27 mouse cellular contexts compared by ENCODE assay signal in genomic region chr4:7246828-7247227, GRCm38 (mm10).
DNase-seq lines count a peak whose midpoint lies in the region; ATAC-seq and TF ChIP-seq lines count a peak whose summit lies in the region.
"Had no signal": no experiment of that assay in that cellular context is flagged by ENCODE, and none has a peak within 500 bp of the region (broad histone marks: within the 10 kb centered on the region; RNA-seq: fewer than 3 reads in every experiment).

No protein-coding gene starts in this region.

- H3K27ac ChIP-seq in hindbrain, embryonic 11.5 days (ENCODE audit: low read depth, low read length): no peak overlapping the region
- H3K27ac ChIP-seq in hindbrain, postnatal 0 days: no peak overlapping the region
- H3K27ac ChIP-seq in forebrain, embryonic 11.5 days (ENCODE audit: low read depth, low read length): no peak overlapping the region
- H3K27ac ChIP-seq: embryonic facial prominence, embryonic 12.5 days; embryonic facial prominence, embryonic 15.5 days; forebrain, embryonic 12.5 days; forebrain, embryonic 15.5 days; heart, adult 2 months; heart, embryonic 10.5 days; heart, embryonic 13.5 days; hindbrain, embryonic 13.5 days had no signal

- H3K9me3 ChIP-seq in hindbrain, embryonic 11.5 days (ENCODE audit: control insufficient read depth, low read length): no peaks in the 10 kb centered on the region
- no peaks in the 10 kb centered on the region for H3K9me3 ChIP-seq in hindbrain, postnatal 0 days (ENCODE audit: low read length)
- H3K9me3 ChIP-seq in forebrain, embryonic 11.5 days (ENCODE audit: control insufficient read depth, low read length): no peaks in the 10 kb centered on the region
- H3K9me3 ChIP-seq: embryonic facial prominence, embryonic 12.5 days; embryonic facial prominence, embryonic 15.5 days; forebrain, embryonic 12.5 days; forebrain, embryonic 15.5 days; G1E; heart, embryonic 10.5 days; heart, embryonic 13.5 days; hindbrain, embryonic 13.5 days had no signal

- H3K4me3 ChIP-seq in hindbrain, embryonic 11.5 days (ENCODE audit: low read depth, low read length): no peak overlapping the region
- H3K4me3 ChIP-seq in hindbrain, postnatal 0 days (ENCODE audit: low read length): no peak overlapping the region
- no peak overlapping the region for H3K4me3 ChIP-seq in forebrain, embryonic 11.5 days (ENCODE audit: low read depth, low read length)
- H3K4me3 ChIP-seq: embryonic facial prominence, embryonic 12.5 days; embryonic facial prominence, embryonic 15.5 days; forebrain, embryonic 12.5 days; forebrain, embryonic 15.5 days; heart, adult 2 months; heart, embryonic 10.5 days; heart, embryonic 13.5 days; hindbrain, embryonic 13.5 days had no signal

- no peak for DNase-seq in hindbrain, embryonic 11.5 days (ENCODE audit: low spot score)
- no peak for DNase-seq in hindbrain, postnatal 0 days (ENCODE audit: low spot score)
- DNase-seq in retina, postnatal 1 day: peak; percentile 62
- no peak for DNase-seq in retina, embryonic 14.5 days (ENCODE audit: low spot score)
- peak; percentile 16 for DNase-seq in embryo, embryonic 9.5 days (ENCODE audit: extremely low spot score)
- DNase-seq in forebrain, embryonic 11.5 days (ENCODE audit: low spot score): no peak
- DNase-seq: adrenal gland, postnatal 10 days; adrenal gland, postnatal 36 days; B cell, adult 2 months; cerebellum, adult 18-20 months; cerebellum, adult 9-10 months; cerebellum, postnatal 14 days; gastrocnemius, postnatal 36 days; heart, adult 2 months; heart, postnatal 14 days; heart, postnatal 4 days had no signal

- no peak overlapping the region for H3K4me2 ChIP-seq in hindbrain, embryonic 11.5 days (replicated peaks; ENCODE audit: low read depth, low read length)
- H3K4me2 ChIP-seq in hindbrain, postnatal 0 days (ENCODE audit: low read depth, low read length): no peak overlapping the region
- no peak overlapping the region for H3K4me2 ChIP-seq in forebrain, embryonic 11.5 days (ENCODE audit: low read depth, low read length, severe bottlenecking)
- H3K4me2 ChIP-seq: embryonic facial prominence, embryonic 12.5 days; embryonic facial prominence, embryonic 15.5 days; forebrain, embryonic 12.5 days; forebrain, embryonic 15.5 days; heart, embryonic 13.5 days; hindbrain, embryonic 13.5 days had no signal

- H3K4me1 ChIP-seq in hindbrain, embryonic 11.5 days (replicated peaks; ENCODE audit: control insufficient read depth, insufficient read depth, low read length): no peaks in the 10 kb centered on the region
- H3K4me1 ChIP-seq in hindbrain, postnatal 0 days (ENCODE audit: insufficient read depth, low read length): no peaks in the 10 kb centered on the region
- H3K4me1 ChIP-seq in forebrain, embryonic 11.5 days (replicated peaks; ENCODE audit: control insufficient read depth, insufficient read depth, low read length): no peaks in the 10 kb centered on the region
- H3K4me1 ChIP-seq: embryonic facial prominence, embryonic 12.5 days; embryonic facial prominence, embryonic 15.5 days; heart, embryonic 10.5 days; heart, embryonic 13.5 days; hindbrain, embryonic 13.5 days had no signal

- H3K27me3 ChIP-seq in hindbrain, embryonic 11.5 days (ENCODE audit: control insufficient read depth, insufficient read depth, low read length): no peaks in the 10 kb centered on the region
- no peaks in the 10 kb centered on the region for H3K27me3 ChIP-seq in hindbrain, postnatal 0 days (ENCODE audit: insufficient read depth, low read length)
- H3K27me3 ChIP-seq in forebrain, embryonic 11.5 days (ENCODE audit: control insufficient read depth, insufficient read depth, low read length): no peaks in the 10 kb centered on the region
- H3K27me3 ChIP-seq: CH12.LX; embryonic facial prominence, embryonic 12.5 days; embryonic facial prominence, embryonic 15.5 days; forebrain, embryonic 12.5 days; forebrain, embryonic 15.5 days; heart, embryonic 13.5 days; hindbrain, embryonic 13.5 days; Patski had no signal

- no peak overlapping the region for H3K9ac ChIP-seq in hindbrain, embryonic 11.5 days (ENCODE audit: low read depth, low read length)
- no peak overlapping the region for H3K9ac ChIP-seq in hindbrain, postnatal 0 days (replicated peaks; ENCODE audit: low read length)
- H3K9ac ChIP-seq in forebrain, embryonic 11.5 days (ENCODE audit: low read length): no peak overlapping the region
- H3K9ac ChIP-seq: embryonic facial prominence, embryonic 12.5 days; embryonic facial prominence, embryonic 15.5 days; forebrain, embryonic 12.5 days; forebrain, embryonic 15.5 days; heart, embryonic 13.5 days; hindbrain, embryonic 13.5 days had no signal

- WGBS in hindbrain, embryonic 11.5 days: 20% methylated on average over 4 of the region's 4 CpGs
- WGBS in hindbrain, postnatal 0 days: 24% methylated on average over 4 of the region's 4 CpGs
- 59% methylated on average over 4 of the region's 4 CpGs for WGBS in forebrain, embryonic 11.5 days

- no peak for TF ChIP-seq CTCF in hindbrain, postnatal 0 days (IDR thresholded peaks at IDR 0.05; ENCODE audit: low read depth)

- 0 out of 2 replicates have a peak, but pooled peaks have one; percentile 6 for ATAC-seq in hindbrain, embryonic 11.5 days (ENCODE audit: low FRiP score)
- no peak for ATAC-seq in hindbrain, postnatal 0 days
- ATAC-seq in forebrain, embryonic 11.5 days (replicated peaks; ENCODE audit: low FRiP score): no peak
- ATAC-seq: intestine, postnatal 0 days; Patski had no signal

- H3K36me3 ChIP-seq in hindbrain, embryonic 11.5 days (ENCODE audit: control insufficient read depth, insufficient read depth, low read length): no peaks in the 10 kb centered on the region
- no peaks in the 10 kb centered on the region for H3K36me3 ChIP-seq in hindbrain, postnatal 0 days (ENCODE audit: insufficient read depth, low read length)
- no peaks in the 10 kb centered on the region for H3K36me3 ChIP-seq in forebrain, embryonic 11.5 days (ENCODE audit: control insufficient read depth, insufficient read depth, low read length)
- H3K36me3 ChIP-seq: embryonic facial prominence, embryonic 12.5 days; embryonic facial prominence, embryonic 15.5 days; forebrain, embryonic 12.5 days; forebrain, embryonic 15.5 days; G1E; heart, embryonic 10.5 days; heart, embryonic 13.5 days; hindbrain, embryonic 13.5 days had no signal

Comparison
In these comparisons a context has a peak if more than half of its experiments do, and no peak if none do; other contexts are left out.
1. DNase-seq: peak in retina, postnatal 1 day (single experiment) and embryo, embryonic 9.5 days (single experiment); none in hindbrain, embryonic 11.5 days (single experiment), hindbrain, postnatal 0 days (single experiment), retina, embryonic 14.5 days (single experiment) and forebrain, embryonic 11.5 days (single experiment).